Mouse (Mus musculus) neural tube, embryonic 11.5 days (tissue): ENCODE data around the gene Rbms1. TPM values are rescaled to one million over a fixed set of nuclear protein-coding genes. Genes with fewer than 3 reads are reported as not detected.

Experiments
- ATAC-seq: fragments of 200-750 bp; cut with Nextera tagmentation; 2 replicates; pipeline ENCODE4 v1.8.0; 2017; ENCODE audit warnings: moderate number of reproducible peaks, mild to moderate bottlenecking, moderate TSS enrichment, moderate library complexity; ENCODE audit not compliant: insufficient read depth, low FRiP score, low TSS enrichment
- DNase-seq: peaks from one replicate; pipeline ENCODE4 v3.0.0-alpha.2; 2015; ENCODE audit warnings: low spot score
- H3K27ac ChIP-seq: fragments of 300-500 bp; sonication (generic); 2 replicates; pipeline ENCODE4 v1.5.1; 2014; ENCODE audit warnings: low read depth, mild to moderate bottlenecking, low read length
- H3K27me3 ChIP-seq: fragments of 300-500 bp; sonication (generic); 2 replicates; pipeline ENCODE4 v1.6.1; 2014; ENCODE audit warnings: mild to moderate bottlenecking, low read length, mixed read lengths; ENCODE audit not compliant: control insufficient read depth, insufficient read depth
- H3K36me3 ChIP-seq: fragments of 300-500 bp; sonication (generic); 2 replicates; pipeline ENCODE4 v1.6.1; 2014; ENCODE audit warnings: mild to moderate bottlenecking, low read length, moderate library complexity, mixed read lengths; ENCODE audit not compliant: control insufficient read depth, insufficient read depth
- H3K4me1 ChIP-seq: fragments of 300-500 bp; sonication (generic); 2 replicates; pipeline ENCODE4 v1.6.1; 2014; ENCODE audit warnings: low read length, mixed read lengths; ENCODE audit not compliant: control insufficient read depth, insufficient read depth
- H3K4me2 ChIP-seq: fragments of 300-500 bp; sonication (generic); 2 replicates; pipeline ENCODE4 v1.6.1; 2014; ENCODE audit warnings: low read depth, mild to moderate bottlenecking, moderate library complexity
- H3K4me3 ChIP-seq: fragments of 300-500 bp; sonication (generic); 2 replicates; pipeline ENCODE4 v1.5.1; 2014; ENCODE audit warnings: low read depth, low read length
- H3K9ac ChIP-seq: fragments of 300-500 bp; sonication (generic); 2 replicates; pipeline ENCODE4 v1.6.1; 2014; ENCODE audit warnings: mild to moderate bottlenecking, low read length
- H3K9me3 ChIP-seq: fragments of 300-500 bp; sonication (generic); 2 replicates; pipeline ENCODE4 v1.6.1; 2016; ENCODE audit warnings: low read length; ENCODE audit not compliant: control insufficient read depth
- WGBS: fragments of 180-500 bp; shearing (Covaris S2); extraction: QIAGEN DNeasy Blood & Tissue Kit; methylation state at CpG from one replicate; pipeline ENCODE4 v1.1.7; 2014; 5-methylcytosine and 5-hydroxymethylcytosine counted together
- polyA plus RNA-seq: library from polyadenylated mRNA; unstranded; fragments of >200 nt; fragmentation: Nextera tagmentation; extraction: Ambion mirVana; gene quantifications from 2 replicates; pipeline ENCODE4 v1.2.1, GENCODE M21; 2014

The Rbms1 gene
- polyA plus RNA-seq, 1 experiment from 2014 or later: 94.8 TPM

DNA sequence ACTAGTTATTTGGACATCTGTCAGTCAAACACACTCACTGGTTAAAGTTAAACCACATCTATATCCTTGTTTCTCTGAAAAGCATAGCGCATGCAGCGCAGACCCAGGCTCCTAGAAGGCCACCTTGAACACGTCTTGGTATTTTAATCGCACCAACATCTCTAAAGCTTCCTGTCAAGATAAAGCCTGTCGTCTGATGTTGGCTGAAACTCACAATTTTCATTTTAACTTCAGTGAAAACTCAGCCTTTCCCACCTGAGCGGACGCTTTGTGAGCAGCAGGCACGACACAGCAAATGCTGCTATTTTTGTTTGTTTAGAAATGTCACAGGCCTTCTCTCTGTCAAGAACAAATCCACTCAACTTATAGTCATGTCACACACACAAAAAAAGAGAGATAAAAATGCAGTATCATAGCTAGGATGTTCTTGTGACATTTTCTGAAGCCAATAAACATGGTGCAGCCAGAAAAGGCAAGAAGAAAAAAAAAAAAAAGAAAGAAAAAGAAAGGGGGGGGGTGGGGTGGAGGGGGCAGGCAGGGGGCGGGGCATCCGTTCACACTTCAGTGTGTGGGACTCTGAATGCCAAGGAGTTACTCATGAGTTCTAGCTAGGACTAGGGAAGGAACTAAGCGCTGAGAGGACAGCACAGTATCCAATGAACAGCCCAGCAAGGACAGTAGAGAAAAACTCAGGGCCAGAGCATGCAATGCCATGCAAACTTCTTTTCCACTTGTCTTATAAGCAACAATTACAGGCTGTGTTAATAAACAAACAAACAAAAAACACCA lies 39.0 kb downstream of the Rbms1 start:
- Histone ChIP-seq H3K9me3 (no peaks in the 10 kb centered on the region), H3K9ac (no peak overlapping the region), H3K36me3 (no peaks in the 10 kb centered on the region), H3K27ac (no peak overlapping the region), H3K4me1 (peaks cover 2% of the 10 kb centered on the region; the same call in 1 of the 2 replicates), H3K27me3 (no peaks in the 10 kb centered on the region), H3K4me2 (no peak overlapping the region), H3K4me3 (no peak overlapping the region)
- 78% methylated on average over 11 of the region's 11 CpGs for WGBS
- DNase-seq: no peak
- no peak for ATAC-seq

DNA sequence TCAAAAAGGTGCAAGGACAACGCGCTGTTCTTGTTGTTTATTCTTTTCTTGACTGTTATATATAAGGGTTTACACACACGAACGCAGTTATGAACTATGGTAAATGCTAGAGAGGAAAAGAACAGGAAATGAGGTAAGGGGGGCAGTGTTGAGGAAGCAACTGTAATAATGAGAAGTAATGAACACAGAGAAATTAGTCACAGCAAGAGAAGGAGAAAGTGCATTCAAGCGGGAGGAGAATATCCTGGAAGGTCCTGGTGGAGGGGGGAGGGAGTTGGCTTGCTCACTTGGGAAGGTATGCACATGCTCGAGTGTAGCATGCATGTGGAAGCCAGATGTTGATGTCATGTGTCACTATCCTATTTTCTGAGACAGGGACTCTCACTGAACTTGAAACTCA lies 39.9 kb downstream of the Rbms1 start:
- Histone ChIP-seq H3K36me3 (no peaks in the 10 kb centered on the region), H3K4me1 (peaks cover 2% of the 10 kb centered on the region; the same call in 1 of the 2 replicates), H3K4me2 (no peak overlapping the region), H3K9ac (no peak overlapping the region), H3K9me3 (no peaks in the 10 kb centered on the region), H3K4me3 (no peak overlapping the region), H3K27me3 (no peaks in the 10 kb centered on the region), H3K27ac (no peak overlapping the region)
- ATAC-seq (no peak), DNase-seq (peak; percentile 22)
- WGBS: 70% methylated on average over 6 of the region's 6 CpGs

- H3K4me1 ChIP-seq: peaks cover 2% of the 10 kb centered on the region; the same call in 1 of the 2 replicates
- no peak overlapping the region for H3K4me2 ChIP-seq
- H3K27ac ChIP-seq: no peak overlapping the region
- ATAC-seq (no peak), DNase-seq (no peak)
- H3K27me3 ChIP-seq: no peaks in the 10 kb centered on the region
- WGBS: 62% methylated on average over 5 of the region's 5 CpGs
- H3K4me3 ChIP-seq: no peak overlapping the region
- no peaks in the 10 kb centered on the region for H3K9me3 ChIP-seq
- no peaks in the 10 kb centered on the region for H3K36me3 ChIP-seq
- no peak overlapping the region for H3K9ac ChIP-seq
Observed at GRCm38 (mm10) chr2:60922351-60922750, 40.6 kb downstream of the Rbms1 start.

DNA sequence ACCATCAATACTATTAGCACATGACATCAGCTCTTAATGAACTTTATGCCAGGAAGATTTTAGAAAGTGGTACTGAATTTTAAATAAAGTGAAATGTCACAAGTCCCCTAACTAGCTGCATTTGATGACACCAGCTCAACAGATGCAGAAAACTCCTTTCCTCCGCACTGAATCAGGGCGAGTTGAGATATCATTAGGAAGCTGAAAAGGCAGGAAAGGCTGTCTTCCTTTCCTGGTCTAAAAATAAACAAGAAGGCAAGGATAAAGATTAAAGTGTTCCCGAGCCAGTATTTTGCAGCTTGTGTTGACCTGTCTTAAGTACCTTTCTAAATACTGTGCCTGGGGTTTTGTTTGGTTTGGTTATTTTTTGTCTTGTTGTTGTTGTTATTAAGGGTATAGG lies 42.9 kb downstream of the Rbms1 start:
- DNase-seq (no peak), ATAC-seq (no peak)
- Histone ChIP-seq H3K9me3 (no peaks in the 10 kb centered on the region), H3K4me1 (peaks cover 2% of the 10 kb centered on the region; the same call in 1 of the 2 replicates), H3K27me3 (no peaks in the 10 kb centered on the region), H3K27ac (no peak overlapping the region), H3K4me2 (no peak overlapping the region), H3K4me3 (no peak overlapping the region), H3K36me3 (no peaks in the 10 kb centered on the region), H3K9ac (no peak overlapping the region)
- 74% methylated on average over 3 of the region's 3 CpGs for WGBS

DNA sequence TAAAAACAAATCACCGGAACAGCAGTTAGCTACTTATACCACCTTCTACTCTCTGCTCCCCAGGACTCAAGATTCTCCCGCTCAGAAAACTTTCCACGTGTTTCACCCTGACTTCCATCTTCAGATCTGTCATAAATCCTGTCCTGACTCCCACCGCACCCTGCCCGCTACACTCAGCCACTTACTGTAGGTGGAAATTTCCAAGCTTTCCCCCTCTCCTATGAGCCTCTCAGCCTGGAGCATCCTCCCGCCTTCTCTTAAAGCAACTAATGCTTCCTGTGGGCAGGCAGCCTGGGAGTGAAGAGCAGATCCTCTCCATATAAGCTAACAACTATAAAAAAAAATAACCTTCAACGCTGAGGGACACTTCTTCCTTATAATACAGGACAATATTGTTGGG lies 44.6 kb downstream of the Rbms1 start:
- no peak overlapping the region for H3K9ac ChIP-seq
- no peak overlapping the region for H3K27ac ChIP-seq
- H3K4me1 ChIP-seq: peaks cover 2% of the 10 kb centered on the region; the same call in 1 of the 2 replicates
- no peaks in the 10 kb centered on the region for H3K36me3 ChIP-seq
- H3K4me2 ChIP-seq: no peak overlapping the region
- H3K4me3 ChIP-seq: no peak overlapping the region
- 82% methylated on average over 7 of the region's 7 CpGs for WGBS
- ATAC-seq (no peak), DNase-seq (no peak)
- no peaks in the 10 kb centered on the region for H3K9me3 ChIP-seq
- H3K27me3 ChIP-seq: no peaks in the 10 kb centered on the region

DNA sequence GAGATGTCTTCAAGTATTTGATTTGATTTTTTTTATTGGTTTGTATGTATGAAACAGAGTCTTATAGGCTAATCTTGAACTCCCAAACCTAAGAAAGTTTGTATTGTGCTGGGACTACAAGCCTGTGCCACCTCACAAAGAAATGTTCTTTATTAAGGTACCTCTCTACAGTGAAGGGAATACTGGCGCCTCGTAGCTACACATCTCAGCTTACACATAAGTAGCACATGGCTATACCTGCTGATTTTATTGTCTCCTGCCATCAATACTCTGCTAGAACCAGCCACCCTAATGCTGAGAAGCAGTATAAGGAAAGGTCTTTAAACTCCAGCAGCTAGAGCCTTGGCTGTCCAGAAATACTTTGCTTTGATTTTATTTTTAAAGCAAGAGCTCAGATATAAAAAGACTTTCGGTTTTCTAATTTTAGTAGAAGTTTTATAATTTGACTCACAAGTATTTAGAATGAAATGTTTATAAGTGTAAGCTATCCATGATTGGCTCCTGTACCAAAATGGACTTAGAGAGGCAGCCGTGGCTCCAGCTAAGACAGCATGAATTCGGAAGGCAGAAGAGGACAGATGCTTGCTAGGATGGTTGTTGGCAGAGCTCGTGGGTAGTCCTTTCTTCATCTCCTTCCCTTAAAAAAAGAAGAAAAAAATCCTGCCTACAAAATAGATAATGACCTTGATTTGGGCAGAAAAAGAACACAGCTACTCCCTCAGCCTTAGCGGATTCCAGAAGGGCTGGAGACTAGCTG lies 48.3 kb downstream of the Rbms1 start:
- no peak for DNase-seq
- WGBS: 67% methylated on average over 7 of the region's 7 CpGs
- no peak for ATAC-seq

GRCm38 (mm10) chr2:60913281-60913680 lies 49.7 kb downstream of the Rbms1 start:
- Histone ChIP-seq H3K9ac (no peak overlapping the region), H3K4me2 (no peak overlapping the region), H3K4me3 (no peak overlapping the region), H3K9me3 (no peaks in the 10 kb centered on the region), H3K4me1 (0 out of 2 replicates have a peak, but pooled peaks cover 5% of the 10 kb centered on the region), H3K36me3 (no peaks in the 10 kb centered on the region), H3K27ac (no peak overlapping the region), H3K27me3 (no peaks in the 10 kb centered on the region)
- no peak for DNase-seq
- 34% methylated on average over 3 of the region's 3 CpGs for WGBS
- ATAC-seq: no peak

More for the DNA sequence above, 48.3 kb downstream of the Rbms1 start:
- H3K36me3 ChIP-seq: no peaks in the 10 kb centered on the region
- H3K9me3 ChIP-seq: no peaks in the 10 kb centered on the region
- 0 out of 2 replicates have a peak, but pooled peaks cover 5% of the 10 kb centered on the region for H3K4me1 ChIP-seq
- no peak overlapping the region for H3K27ac ChIP-seq
- no peaks in the 10 kb centered on the region for H3K27me3 ChIP-seq
- H3K9ac ChIP-seq: no peak overlapping the region
- no peak overlapping the region for H3K4me3 ChIP-seq
- no peak overlapping the region for H3K4me2 ChIP-seq

DNA sequence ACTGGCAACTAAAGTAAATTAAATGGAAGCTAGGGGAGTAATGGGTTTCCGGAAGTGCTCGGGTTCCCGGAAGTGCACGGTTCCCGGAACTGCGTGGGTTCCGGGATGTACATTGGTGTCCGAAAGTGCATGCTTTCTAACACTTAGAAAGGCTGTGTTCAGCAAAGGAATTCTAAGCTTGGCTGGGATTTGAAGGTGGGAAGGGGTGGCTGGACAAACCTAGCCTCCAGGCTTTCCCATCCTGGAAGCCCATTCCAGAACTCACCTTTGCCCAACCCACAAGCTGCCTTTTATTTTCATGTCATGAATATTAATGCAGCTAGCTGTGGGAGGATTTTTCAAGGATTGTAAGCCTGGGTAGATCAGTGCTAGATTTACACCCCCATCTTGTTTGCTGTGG lies 51.3 kb downstream of the Rbms1 start:
- DNase-seq (no peak), ATAC-seq (no peak)
- Histone ChIP-seq H3K4me2 (no peak overlapping the region), H3K36me3 (no peaks in the 10 kb centered on the region), H3K27ac (no peak overlapping the region), H3K9ac (no peak overlapping the region), H3K9me3 (no peaks in the 10 kb centered on the region), H3K4me1 (0 out of 2 replicates have a peak, but pooled peaks cover 5% of the 10 kb centered on the region), H3K27me3 (no peaks in the 10 kb centered on the region), H3K4me3 (no peak overlapping the region)
- WGBS: 87% methylated on average over 8 of the region's 8 CpGs
